Mouse (Mus musculus) inflammation-experienced regulatory T-cells, adult 6 months (primary cell): Measurements from ENCODE around the gene Gmnn. TPM values are rescaled to one million over a fixed set of nuclear protein-coding genes. Genes with fewer than 3 reads are reported as not detected.

Source experiments
- ATAC-seq: one replicate; pipeline ENCODE4 v1.8.0; 2017
- polyA plus RNA-seq, 3 experiments: library from polyadenylated mRNA; unstranded; fragments of 100-300 nt; shearing (Covaris generic); gene quantifications; one replicate each; pipeline ENCODE4 v1.2.1; 2017

The Gmnn gene
- polyA plus RNA-seq, 3 experiments from 2014 or later = 25.5 to 101 (median 26.7) TPM

DNA sequence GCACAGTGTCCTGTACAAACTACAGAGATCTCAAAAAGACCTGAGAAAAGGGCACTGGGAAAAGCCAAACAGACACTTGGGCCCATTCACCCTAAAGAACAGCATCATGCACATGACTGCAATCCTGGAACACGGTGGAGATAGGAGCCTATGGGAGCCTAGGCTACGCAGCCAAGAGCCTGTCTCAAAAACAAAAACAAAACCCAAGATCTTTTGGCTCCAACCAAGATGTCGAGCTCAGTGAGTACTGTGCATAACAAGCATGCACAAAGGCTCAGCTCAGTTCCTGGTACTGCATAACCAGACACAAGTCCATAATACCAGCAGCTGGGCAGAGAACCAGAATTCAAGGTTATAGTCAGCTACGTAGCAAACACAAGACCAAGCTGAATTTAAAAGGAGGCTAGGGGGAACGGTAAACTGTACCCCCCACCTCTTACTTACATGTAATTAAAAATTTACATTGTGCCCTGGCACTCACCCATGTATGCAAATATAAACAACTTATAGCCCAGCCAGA lies 1.3 kb downstream of the Gmnn start:
- no peak for ATAC-seq

DNA sequence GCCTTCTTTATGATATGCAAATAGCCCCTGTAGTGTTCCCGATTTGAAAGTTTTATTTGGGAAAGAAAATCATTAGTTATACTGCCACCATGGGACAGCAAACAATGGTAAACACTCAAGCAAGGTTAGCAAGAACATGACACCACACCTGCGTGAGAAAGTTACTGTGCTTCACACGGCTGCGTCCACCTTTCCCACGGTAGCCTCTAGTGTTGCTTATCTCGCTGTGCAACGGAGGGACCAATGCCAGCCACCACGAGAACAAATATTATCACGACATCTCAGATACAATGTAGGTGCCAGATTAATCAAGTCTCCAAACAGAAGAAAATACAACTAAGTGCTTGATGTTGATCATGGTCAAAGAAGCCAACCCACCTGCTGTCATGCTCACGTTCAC lies 2.3 kb downstream of the Gmnn start:
- ATAC-seq = no peak

DNA sequence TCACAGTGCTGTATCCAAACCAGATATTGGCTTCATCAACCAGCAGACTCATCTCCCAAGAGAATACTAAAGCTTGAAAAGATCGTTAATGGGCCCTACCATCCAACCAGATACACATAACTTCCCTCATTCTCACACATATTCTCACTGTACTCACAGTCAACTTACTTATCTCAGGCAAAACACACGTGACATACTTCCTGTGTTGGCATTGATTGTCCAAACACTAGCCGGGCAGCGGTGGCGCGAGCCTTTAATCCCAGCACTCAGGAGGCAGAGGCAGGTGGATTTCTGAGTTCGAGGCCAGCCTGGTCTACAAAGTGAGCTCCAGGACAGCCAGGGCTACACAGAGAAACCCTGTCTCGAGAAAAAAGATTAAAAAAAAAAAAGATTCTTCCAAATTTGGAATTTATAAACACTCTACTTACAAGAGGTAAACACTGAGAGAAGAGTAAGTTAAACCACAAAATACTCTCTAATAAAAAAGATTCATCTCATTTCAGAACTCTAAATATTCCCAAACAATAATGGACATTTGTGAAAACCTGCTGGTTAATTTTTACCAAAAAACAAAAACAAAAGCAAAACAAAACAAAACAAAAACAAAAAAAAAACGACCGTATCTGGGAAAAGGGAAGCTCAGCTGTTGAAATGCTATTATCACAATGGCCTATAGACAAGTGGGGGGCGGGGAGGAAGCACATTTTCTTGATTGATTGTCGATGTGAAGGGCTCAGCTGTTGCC lies 3.7 kb downstream of the Gmnn start:
- ATAC-seq = no peak

DNA sequence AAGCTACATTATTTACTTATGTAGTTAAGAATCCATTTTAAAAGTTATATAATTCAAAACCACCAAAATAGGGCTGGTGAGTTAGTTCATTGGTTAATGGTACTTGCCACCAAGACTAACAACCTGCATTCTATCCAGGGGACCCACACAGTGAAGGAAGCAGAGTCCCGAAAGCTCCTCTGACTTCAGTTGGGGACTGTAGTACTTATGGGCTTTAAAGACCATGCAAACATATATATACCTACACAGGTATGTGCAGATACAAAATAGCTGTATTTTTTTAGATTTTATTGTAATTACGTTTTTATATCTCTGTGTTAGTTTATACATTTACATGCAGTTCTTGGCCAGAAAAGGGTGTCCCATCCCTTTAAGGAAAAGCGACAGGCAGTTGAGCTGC lies 5.0 kb downstream of the Gmnn start:
- no peak for ATAC-seq

DNA sequence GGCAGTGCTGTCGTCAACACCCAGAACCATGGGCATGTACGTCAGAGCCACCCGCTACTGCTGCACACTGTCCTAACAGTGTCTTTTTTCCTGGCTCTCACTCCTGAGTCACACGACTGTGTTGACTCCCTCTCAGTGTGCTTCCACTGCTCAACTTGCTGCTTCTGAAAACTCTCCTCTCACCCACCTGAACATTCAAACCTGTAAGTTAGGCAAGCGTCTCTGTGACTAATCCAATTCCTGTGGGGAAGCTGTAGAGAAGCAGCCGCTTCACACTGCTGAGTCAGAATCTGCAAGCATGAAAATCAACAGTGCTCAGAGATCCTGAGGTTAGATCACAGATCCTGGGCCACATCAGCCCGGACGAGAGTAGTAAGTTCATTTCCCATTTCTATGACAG lies 10.3 kb downstream of the Gmnn start:
- ATAC-seq = no peak

DNA sequence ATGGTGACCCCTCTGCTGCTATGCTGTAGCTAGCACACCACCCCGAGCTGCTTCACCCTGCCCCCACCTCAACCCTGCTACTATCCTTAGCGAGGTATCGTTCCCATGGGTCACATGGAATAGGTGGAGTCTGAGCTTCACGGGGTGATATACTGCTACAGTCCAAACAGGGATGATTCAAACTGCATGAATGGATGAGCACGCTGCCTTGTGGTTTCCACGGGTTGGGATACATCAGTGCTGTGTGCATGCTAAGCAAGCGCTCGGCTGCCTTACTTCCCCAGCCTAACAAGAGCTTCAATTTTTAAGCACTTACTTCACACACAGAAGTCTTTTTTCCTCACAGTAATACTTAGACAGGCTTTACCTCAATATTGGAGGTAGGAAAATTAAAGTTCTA lies 10.9 kb downstream of the Gmnn start:
- no peak for ATAC-seq

DNA sequence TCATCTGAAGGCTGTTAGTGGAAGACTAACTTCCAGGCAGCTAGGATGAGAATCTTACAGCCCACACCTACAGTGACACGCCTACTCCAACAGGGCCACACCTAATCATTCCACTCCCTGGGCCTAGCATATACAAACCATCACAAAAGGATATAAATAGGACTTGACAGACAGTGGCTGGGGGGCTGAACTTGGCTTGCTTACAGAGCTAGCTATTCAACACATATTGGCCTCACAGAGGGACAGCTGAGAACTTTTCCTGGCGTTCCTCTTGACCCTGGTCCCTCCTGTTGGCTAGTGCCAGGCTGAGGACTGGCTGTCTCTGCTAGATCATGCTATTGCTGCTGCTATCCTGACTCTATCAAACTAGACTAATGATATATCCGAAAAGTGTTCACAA lies 13.9 kb downstream of the Gmnn start:
- ATAC-seq = no peak

DNA sequence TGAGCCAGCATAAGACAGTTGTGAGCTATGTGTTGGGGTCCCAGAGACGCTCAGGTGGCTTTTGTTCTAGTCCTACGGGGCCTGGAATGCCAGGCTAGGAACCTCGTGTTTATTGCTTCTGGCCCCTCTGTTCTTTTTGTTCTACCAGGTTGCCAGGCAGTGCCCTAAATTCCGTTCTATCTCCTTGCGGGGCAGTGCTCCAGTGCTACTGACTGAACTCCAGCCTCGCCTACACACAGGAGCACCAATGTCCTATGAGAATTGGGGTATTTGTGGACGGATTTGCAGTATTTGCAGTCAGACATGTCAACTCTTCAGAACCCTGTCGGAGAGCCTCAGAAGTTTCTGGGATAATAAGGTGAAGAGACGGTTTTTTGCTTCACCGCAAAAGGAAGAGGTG lies 20.7 kb downstream of the Gmnn start, which contains the start of gene Armh2:
TSS of gene Armh2 (plus strand) at position 205 of the 400 bp plus-strand sequence.
- ATAC-seq = no peak

DNA sequence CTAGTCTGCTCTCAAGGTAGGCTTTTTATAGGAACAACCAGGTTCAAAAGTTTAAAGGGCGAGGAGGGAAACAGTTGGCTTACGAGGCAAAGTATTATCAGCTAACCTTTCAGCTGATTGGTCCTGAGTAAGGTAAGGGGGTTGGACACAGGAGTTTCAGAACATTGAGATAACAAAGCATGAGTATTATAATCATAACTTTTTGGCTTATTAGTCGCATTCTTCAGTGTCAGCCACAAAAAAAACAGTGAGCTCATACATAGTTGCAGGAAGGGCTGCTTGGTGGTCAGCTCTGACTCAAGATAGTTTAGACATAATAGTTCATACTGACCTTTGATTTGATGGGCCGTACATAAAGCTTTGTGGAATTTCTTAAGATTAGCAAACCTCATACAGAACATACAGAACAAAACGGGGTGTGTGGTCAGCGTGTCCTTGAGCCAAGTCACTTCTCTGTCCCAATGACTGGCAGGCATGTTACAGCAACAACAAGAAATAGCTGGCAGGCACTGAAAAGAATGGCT lies 26.1 kb downstream of the Gmnn start:
- no peak for ATAC-seq

DNA sequence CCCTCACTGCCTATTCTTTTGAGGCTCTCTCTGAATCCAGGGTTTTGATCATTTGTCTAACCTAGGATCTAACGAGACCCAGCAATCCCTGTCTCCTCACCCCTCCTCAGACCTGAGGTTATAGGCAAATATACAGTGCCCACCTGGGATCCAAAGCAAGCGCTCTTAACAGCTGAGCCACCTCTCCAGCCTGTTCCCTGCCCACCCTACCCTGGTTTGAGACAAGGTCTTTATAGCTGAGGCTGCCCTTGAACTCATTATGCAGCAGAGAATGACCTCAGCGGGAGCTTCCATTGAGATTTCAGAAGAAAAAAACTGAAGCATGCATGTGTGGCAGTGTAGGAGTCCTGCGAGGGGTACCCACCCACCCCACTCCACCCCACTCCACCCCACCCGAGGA lies 27.2 kb downstream of the Gmnn start:
- ATAC-seq = no peak

DNA sequence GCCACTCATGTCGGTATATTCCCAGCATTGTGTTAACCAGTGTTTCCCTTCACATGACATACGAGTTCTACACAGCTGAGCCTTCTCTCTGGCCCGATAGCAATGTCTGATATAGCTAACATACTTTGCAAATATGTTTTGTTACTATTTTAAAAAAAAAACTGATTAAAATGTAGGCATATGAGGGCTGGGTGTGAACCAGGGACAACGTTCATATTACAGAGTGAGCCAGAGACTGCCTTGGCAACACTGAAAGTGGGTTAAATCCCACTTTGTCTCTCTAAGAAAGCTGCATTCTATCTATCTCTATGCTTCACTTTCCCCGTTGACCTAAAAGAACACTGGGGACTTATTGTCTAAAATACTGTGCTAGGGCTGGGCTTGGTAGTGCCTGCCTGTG lies 32.6 kb downstream of the Gmnn start:
- no peak for ATAC-seq

DNA sequence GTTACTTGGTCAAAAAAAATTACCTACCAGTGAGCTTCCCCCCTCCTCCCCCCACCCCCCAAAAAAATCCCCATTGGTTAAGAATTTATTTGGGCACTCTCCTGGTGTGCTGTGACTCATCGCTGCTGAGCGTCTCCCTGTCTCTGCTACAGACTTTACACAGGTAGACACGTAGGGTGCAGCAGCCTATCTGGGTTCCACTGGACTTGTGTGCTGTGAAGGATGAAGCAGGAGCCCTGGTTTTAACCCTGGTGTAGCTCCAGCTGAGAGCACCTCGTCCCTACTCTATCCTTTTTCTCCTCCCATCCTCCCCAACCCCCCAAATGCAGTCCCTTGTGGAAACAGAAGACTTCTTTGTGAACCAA lies 37.3 kb downstream of the Gmnn start:
- ATAC-seq = no peak

DNA sequence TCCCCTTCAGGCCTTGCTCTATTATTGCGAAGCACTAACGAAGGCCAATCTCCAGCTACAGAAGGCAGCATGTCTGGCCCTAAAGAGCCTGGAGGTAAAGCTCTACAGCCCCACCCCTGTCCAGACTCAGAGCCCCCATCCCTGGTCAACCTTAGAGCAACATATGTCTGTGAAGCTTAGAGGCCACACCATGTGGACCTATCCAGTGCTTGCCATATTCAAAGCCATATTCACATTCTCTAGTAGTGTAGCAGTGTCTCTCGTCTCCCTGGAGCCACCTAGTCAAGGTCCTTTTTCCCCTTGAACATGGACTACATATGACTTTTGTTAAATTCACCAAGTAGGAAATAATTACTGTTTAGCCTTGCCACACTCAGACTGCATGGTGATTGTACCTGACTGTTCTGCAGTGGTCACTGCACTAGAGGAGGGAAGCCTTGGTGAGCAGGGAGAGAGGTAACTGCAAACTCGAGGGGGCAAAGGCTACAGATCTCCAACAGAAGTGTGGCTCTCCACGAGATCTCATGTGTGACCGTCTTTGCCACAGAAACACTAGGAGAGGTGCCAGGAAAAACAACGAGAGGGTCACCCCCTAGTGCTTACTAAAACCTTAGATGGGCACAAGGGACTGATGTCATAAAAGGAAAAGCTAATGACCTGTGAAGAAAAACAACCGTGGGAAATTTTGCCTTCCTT lies 37.9 kb downstream of the Gmnn start:
- no peak for ATAC-seq

DNA sequence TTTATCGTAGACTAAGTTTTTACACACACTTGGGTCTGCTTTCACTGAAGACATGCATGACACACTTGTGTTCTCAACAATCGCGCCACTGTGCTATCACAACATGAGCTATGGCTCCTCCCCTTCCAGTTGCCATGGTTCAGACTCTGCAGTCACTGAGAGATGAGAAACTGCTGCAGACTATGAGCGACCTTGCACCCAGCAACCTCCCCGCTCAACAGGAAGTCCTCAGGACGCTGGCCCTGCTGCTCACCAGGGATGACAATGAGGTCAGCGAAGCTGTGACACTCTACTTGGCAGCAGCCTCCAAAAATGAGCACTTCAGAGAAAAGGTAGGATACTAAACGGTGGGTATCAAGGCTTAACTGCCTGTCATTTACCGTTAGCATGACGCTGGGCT lies 40.2 kb downstream of the Gmnn start:
- no peak for ATAC-seq

DNA sequence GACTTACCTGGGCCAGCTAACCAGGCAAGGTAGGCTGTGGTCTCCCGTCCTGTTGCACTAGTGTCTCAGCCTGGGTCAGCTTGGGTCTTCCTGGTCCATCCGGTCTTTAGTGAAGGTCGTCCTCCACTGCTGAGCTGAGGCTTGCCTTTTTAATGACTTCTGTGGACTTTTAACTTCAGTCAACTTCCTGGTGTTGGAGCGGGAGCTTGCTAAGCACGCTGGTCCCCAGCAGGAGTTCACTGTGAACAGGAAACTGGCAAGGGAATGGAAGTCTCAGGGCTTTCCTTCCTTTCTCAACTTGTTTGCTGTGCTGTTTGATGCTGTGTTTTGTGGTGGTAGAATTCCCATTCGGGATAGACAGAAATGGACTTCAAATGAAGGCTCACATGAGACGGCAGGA lies 44.0 kb downstream of the Gmnn start:
- no peak for ATAC-seq

DNA sequence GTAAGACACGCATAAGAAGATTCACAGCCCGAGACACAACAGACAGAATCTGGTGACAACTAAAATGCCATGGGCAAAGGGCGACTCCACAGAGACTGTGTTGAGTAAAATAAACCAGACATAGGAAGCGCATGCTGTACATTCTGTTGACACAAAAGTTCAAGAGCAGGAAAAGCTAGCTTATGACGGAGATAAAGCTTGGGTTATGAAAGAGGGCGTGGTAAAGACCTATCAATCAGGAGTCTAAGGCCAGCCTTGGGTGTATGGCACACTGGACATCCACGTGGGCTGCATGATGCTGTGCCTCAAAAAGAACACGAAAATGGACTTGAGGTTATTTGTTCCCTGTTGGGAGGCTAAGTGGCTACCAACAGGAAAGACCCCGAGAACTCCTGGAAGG lies 45.3 kb downstream of the Gmnn start:
- no peak for ATAC-seq

DNA sequence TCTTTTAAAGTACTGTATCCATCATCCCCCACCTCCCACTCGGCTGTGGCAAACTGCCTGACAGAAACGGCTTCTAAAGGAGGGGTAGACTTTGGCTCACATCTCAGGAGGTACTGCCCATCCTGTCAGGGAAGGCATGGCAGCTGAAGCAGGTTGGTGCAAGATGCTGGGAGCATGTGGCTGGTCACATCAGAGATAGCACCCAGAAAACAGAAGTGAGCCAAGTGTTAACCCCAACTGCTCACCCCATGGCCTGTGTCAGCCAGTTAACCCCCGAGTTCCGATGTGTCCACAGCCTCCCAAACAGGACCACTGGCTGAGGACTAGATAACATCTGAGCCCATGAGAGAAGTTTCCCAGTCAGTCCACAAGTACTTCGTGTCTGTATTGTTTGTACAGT lies 46.1 kb downstream of the Gmnn start:
- no peak for ATAC-seq

DNA sequence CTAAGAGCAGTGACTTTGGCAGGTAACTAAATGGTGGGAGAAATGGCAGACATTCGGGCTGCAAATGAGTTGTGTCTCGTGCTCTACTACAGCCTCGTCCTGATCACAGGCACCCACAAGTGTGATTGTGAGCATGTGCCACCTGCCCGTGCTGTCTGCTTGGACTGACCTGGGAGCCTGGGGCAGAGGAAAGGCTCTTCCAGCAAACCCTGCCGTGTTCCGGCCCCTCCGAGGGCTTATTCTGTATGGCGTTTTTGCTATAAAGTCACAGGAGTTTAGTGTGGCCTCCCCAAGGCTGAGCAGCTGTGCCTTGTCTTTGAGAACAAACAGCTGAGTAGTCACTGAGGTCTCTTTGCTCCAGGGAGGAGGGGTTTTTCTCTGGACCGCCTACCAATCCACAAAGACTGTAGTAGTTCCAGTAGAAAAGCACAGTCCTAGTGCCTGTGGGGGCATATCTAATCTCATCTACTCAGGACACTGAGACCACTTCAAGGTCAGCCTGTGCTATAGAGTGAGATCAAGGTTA lies 47.3 kb downstream of the Gmnn start:
- ATAC-seq = no peak

DNA sequence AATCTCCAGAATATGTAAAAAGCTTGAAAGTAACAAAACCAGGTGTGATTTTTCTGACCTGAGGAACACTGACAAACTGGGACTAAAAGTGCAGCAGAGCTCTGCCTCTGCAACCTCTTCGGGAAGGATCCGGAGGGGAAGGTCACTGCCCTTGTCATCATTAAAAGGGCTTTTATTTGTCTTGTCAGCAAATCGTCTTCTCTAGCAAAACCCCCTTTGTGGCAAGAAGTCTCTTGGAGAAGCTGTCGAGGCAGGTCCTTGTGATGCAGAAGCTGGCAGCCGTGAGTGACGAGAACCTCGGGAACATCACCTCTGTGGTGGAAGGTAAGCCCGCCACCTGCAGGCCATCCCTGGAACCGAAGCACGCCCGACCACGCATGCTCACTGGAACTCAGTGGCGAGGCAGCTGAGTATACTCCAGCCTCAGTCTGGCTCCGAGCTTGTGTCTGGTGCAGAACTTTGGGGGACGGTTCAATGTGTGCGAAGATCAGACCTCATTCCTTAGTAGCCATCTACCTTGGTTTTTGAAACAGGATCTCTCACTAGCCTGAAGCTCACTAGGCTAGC lies 48.2 kb downstream of the Gmnn start:
- peak; percentile 61 for ATAC-seq

DNA sequence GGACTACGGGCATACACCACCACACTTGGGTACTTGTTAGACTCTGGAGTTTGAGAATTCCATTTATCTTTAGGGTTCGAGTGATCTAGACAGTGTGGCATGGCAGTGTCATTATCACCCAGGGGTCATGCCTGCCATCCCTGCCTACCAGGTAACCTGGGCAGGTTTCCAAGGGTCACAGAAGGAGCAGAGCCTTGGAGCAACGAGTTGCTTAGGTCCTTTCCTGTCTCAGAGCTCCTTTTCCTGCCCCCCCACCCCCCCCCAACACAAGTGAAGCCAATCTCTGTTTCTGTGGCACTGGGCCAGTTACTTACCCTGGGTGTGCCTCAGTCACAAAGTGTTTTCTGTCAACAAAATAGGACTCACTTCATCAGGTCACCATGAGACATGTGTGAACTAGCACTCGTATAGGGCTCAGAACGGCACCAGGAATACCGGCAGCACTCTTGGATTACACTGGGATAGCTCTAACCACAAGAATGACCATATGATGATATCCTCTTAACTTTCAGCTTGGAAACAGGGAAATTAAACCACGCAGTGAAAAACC lies 49.1 kb downstream of the Gmnn start:
- ATAC-seq = no peak

DNA sequence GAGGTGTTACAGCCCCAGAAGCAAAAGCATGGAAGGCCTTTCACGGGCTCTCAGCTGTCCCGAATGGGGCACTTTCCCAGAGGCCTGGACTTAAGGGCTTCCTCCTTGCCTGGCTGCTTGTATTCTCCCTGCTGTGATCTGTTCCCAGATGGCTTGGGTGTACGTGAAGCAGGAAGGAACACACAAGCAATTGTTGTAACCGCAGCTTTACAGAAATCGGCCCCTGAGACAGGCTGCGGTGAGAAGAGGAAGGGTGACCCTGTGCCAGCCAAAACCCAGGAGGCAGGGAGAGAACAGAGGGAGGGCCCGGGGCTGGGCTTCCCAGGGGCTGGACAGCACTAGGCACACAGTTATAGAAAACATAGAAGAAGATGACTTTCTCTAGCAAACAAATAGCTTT lies 50.8 kb downstream of the Gmnn start:
- no peak for ATAC-seq

DNA sequence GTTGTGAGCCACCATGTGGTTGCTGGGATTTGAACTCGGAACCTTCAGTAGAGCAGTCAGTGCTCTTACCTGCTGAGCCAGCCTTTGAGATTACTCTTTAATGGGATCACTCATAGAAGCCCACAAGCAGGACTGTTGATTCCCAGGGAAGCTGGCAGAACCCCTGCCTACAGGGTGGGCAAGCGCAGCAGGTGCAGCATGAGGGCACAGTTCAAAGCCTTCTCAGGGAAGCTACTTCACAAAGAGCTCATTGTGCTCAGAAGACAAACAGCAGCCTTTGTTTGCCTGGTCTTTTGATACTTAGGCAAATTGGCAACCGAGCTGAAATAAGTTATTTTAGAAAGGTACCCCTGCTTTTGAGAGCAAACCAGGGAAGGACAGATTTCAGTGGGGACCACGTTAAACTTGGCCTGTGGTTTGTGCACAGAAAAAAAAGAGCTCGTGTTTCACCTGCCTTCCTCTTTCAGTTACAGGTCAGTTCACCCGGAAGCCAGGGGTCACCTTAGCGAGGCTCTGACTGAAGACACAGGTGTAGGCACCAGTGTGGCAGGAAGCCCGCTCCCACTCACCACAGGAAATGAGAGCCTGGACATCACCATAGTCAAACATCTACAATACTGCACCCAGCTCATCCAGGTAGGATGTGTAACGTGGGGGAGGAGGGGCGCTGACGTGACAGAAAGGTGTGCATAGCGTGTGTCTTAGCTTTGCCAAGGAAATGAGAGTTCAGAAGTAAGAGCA lies 51.9 kb downstream of the Gmnn start:
- ATAC-seq = no peak
